Mouse (Mus musculus) lung, postnatal 25 days (tissue): Measurements from ENCODE around the gene Ccdc194.
A peak's percentile ranks its signal among the peaks of the same experiment; 100 is the strongest.
"Not testable (repeated sequence)": the region's sequence is repeated elsewhere in the genome, so short reads cannot be mapped to it uniquely, and the experiment has no call there.

Experiments used
- DNase-seq: peaks from one replicate; pipeline ENCODE4 v3.0.0; 2022; ENCODE audit warnings: low spot score

Gene Ccdc194

DNA sequence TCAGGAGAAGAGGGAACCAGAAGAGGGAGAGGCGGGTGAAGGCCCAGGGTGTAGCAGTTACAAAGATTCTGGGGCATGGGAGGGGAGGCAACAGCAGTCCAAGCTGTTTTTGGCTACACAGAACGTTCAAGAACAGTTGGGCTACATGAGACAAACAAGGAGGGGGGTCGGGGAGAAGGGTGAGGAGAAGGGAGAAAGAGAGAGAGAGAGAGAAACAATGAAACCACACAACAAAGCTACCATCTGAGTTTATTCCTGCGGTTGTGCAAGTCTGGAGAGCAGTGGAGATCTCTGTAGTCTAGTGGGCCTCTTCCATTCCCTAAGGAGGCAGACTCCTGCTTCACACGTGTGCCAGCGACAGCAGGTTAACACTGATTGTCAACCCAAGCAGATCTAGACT lies 28.5 kb upstream of the Ccdc194 start:
- no peak for DNase-seq

DNA sequence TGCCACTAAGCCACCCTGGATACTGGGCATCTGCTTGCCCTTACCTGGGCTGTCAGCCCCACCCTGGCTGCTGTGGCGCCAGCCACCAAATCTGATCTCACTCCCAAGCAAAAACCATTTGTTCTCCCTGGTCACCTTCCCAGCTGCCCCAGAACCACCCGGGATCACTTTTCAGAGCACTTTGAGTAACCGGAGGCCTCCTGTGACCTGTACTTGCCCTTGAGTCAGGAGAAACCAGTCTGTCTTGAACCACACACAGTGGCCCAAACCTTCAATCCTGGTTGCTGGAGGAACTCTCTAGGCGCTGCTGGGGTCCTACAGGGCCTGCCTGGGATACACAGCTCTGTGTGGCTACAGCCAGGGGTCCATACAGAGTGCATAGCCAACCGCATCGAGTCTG lies 27.3 kb upstream of the Ccdc194 start:
- DNase-seq: no peak

DNA sequence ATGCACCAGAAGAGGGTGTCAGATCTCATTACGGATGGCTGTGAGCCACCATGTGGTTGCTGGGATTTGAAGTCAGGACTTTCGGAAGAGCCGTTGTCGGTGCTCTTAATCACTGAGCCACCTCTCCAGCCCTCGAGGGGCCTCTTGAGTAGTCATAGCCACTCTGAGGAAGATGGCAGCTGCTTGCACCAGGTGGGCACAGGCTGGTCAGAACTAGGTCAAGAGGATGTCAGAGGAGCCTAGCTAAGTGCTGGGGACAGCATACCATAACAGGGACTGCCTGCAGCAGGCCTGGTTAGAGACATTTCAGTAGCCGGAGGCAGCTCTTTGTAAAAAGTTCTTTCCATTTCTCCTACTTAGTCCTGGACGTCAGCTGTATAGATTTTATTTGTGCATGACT lies 25.2 kb upstream of the Ccdc194 start:
- no peak for DNase-seq

DNA sequence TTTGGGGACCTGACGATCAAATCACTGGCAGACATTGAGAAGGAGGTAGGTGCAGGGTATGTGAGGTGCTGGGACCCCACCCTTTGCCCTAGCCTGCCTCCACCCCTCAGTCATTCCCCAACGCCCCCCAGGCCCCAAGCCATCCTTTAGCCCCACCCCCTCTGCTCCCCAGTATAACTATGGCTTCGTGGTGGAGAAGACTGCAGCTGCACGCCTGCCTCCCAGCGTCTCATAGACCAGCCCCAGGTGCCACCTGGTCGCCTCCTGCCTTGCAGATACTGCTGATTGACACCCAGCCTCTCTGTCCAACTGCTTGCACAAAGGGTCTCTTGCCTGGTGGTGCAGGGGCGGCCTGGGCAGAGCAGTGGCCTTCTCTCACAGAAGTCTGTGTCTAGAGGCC lies 22.1 kb upstream of the Ccdc194 start:
- no peak for DNase-seq

DNA sequence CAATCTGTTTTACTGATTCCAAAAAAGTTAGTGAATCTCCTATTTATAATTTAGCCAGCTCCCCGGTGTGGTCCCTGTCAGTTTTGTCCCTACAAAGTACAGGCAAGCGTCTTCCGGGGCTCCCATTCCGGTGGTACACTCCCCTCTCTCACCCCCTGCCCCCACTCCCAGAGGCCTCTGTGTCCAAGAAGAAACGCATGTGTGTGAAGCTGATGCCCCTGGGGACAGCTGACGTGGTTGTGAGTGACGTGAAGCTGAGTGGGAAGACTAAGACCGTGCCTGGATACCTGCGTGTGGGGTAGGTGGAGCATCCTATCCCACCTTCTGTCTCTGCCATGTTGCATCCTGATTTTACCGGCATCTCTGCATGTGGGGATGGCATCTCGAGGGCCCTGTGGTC lies 19.5 kb upstream of the Ccdc194 start:
- DNase-seq: no peak

DNA sequence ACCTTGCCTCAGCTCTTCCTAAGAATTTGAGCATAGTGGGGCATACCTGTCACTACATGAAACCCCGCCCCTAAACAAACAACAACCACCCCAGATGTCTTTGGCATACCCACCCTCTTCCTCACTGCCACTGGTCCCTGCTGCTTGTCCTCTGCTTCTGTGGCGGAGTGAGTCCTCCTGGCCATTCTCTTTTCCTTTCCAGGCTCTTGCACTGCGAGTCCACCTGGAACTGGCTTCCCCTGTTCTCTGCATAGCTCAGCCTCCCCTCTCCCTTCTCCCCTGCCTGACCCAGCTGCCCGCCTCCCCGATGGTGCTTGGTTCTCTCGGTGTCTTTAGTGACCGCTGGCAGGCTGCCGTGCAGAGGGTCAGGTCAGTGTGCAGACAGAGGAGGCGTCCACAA lies 18.2 kb upstream of the Ccdc194 start:
- DNase-seq: no peak

DNA sequence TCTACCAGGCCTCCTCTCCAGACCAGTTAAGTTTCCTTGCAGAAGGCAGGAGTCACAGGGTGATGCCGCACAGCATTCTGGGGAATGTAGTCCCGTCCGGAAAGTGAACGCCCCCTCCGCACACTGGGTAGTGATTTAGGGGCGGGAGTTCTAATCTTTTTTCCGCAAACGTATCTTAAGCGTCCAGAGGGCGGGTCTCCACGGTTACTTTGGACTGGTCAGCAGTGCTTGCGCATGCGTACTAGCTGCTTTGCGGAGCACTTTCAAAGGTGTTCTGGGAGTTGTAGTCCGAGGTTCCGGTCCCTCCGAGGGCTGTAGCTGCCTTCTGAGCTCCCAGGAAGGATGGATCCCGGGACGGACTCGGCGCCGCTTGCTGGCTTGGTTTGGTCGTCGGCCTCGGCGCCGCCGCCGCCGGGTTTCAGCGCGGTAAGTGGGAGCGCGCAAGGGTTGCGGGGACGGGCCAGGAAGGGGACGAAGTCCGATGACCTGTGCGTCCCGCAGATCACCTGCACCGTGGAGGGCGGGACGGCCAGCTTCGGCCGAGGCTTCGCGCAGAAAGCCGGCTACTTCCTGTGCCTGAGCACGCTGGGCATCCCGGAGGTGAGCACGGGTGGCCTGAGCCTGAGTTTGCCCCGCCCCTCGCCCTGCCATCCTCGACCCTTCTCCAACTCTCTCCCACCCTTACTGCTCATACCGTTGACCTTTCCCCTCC lies 17.3 kb upstream of the Ccdc194 start, which contains the start of gene Mvb12a:
Mvb12a (plus strand) TSS at position 291 of the 712 bp plus-strand sequence.
- DNase-seq: peak; percentile 99

DNA sequence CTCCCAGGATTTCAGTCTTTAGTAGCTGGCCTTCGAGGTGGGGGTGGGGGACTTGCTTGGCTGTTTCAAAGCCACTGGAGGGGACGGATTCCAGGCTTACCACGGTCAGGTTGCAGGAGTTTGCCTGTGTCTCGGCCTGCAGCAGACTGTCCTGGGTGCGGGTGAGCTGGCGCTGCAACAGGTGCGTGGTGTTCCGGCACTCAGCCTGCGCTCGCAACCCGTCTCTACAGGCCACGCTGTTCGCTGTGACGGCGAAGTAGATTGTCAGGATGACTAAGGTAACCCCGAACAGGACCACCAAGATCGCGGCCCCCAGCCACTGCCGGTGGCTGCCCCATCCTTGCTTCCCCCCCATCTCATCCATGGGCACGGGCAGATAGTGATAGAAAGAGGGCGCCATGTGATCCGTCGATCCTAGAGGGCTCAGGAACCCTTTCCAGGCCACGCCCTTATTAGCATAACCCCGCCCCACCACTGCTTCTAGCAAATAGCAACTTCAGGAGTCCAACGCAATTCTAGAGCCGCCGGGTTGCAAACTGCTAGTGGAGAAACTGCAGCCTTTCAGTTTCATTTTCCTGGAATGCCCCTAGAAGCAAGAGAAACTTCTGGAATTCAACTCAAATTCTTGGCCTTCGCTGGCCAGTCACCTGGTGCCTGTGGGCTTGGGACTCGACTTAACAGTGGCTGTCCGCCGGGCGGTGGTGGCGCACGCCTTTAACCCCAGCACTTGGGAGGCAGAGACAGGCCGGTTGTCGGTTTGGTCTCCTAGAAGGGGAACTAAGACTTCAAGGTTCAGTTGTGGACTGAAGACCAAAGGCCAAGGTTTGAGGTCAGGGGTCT lies 11.7 kb upstream of the Ccdc194 start, which contains the start of gene Bst2:
Bst2 (minus strand) TSS at position 429 of the 840 bp plus-strand sequence.
- DNase-seq: peak; percentile 96

DNA sequence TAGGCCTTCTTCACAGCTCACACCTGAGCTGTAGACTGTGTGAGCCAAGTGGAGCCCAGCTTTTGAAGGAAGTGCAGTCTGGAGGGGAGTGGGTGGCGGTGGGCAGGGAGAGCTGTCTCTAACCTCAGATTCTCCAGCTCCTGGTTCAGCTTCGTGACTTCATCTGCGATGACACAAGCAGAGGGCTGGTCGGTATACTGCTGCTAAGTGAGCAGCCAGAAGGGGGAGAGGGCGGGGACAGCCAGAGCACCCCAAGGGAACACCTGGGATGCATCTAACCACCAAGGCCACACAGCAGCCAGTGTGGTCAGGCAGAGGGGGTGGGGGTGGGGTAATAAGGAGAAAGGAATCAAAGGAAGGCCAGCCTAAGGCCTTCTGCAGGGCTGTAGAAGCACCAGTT lies 10.2 kb upstream of the Ccdc194 start:
- DNase-seq: no peak

DNA sequence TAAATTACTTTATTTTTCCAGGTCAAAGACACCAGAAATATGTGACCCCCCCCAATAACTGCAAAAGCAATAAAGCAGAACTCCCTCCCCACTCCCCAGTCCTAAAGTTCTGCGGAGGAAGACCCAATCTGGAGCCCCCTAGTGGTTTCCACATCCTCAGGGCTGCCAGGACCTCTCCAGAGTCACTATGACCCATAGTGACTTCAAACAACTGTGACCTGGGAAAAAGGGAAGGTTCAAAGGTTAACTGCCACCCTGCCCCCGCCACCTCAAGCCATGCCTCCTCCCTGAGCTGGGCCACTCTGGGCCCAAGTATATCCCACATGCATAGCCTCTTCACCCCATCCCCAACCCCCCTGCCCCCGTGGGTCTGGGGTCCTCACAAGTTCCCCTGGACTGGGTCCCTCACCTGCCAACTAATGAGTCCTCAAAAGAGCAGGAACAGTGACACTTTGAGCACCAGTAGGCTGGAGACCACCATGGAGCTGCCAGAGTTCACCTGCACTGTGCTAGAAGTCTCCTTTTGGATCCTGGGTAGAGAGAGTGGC lies 8.8 kb upstream of the Ccdc194 start:
- DNase-seq: no peak

DNA sequence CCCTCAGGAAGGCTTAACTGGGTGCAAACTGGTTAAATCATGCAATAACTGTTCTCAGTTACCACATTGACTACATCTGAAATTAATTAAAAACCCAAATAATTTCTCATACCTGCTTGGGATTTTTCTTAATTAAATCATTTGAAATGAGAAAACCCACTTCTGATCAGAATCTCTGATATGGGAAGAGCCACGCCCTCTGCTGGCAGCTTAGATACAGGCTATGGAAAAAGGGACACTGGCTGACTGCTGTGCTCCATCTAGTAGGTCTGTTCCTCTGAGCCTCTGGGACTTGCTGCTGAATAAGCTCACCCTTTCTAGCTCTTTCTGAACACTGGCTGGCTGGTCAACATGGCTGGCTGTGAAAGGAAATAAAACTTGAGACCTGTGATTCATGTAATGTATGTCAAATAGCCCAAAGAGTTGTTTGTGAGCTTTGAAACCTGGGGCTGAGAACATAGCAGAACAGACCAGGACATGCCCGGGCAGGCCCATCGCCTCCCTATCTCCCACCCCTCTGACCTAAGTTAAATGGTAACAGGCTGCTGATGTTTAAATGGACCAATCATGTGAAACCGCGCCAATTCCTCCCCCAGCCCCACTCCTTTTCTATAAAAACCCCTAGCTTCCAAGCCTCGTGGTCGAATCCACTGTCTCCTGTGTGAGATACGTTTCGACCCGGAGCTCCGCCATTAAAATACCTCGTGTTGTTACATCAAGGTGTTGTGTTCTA lies 5.4 kb upstream of the Ccdc194 start:
- DNase-seq: not testable (repeated sequence)

DNA sequence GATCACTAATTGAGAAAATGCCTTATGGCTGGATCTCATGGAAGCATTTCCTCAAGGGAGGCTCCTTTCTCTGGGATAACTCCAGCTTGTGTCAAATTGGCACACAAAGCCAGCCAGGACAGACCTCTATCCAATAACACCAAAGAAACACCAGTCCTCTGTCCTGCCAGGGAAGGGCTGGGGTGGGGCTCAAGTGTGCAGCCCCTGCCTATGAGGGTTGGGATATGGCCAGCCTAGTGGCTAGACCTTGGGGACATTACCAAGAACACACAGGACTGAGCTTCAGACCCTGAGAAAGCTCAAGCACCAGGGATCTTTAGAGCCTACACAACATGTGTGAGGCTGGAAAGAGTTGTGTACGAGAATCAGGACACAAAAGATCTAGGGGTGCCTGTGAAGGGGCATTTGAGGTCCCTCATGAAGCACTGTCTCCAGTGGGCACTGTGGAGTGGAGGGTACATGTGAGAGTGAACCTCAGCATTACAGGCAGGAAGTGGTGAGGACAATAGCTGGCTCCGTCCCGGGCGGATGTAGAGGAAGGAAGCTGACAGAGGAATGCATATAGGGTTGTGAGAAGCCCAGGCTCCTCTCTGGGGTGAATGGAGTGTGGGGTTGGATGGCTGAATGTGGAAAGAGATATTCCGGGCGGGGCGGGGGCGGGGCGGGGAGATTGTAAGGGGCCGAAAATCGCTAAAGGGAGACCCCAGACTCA lies 3.0 kb upstream of the Ccdc194 start:
- peak; percentile 66 for DNase-seq

DNA sequence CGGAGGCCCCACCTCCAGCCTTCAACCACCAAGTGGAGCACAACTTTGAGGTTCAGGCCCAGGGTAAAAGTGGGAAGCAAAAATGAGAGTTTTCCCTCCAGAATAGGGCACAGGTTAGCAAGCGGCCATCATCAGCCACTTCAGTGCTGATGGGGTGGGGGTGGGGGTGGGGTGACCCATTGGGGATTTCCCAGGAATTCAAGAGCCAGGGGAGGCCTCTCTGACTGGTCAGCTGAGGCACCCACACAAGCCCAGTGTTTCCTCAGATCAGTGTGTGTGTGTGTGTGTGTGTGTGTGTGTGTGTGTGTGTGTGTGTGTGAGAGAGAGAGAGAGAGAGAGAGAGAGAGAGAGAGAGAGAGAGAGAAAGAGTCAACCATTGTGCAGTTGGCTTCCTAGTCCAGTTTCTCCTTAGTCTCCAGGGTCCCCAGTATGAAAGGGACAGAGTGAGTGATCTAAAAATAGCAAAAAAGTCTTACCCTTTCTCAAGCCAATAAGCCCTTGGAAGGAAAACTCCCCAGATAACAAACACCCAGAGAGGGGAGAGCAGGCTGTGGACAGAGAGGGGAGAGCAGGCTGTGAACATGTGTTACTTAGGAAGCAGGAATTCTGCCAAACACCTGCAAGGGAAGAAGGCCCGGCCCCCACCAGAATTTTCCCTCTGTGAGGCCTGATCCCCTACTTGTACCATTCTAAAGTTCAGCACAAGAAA lies 1.8 kb upstream of the Ccdc194 start:
- DNase-seq: no peak

DNA sequence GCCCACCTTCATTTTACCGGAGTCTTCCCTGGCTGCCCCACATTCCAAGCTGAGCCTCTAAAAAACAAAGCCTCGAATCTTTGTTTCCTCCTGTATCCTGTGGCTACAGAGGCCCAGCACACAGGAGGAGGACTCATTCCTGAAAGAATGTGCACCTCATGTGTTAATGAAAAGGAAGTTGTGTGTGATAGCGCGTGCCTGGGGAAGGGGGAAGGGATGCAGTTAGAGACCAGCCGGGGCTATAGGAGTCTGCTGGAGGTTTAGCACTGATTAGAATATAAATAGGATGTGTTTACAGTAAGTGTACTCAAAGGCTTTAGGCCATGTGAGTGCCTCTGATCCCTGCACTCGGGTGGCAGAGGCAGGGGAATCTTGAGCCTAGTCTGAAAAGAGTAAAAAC lies 761 bp upstream of the Ccdc194 start:
- no peak for DNase-seq

DNA sequence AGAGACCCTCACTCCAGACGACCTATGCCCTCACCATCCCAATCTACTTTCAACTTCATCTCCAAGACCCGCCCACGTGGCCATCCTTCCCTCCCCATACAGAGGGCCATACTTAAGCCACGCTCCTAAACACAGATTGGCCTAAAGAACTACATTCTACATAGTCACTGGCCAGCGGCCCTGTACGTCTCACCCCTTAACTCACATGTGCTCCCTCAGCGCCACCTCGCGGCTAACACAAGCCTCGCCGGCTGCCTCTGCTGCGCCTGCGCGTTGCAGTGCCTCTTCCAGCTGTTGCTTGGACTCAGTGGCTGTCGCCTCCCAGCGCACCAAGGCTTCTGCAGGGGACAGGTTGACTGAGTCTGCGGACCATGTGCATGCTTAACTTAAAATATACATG lies 3.9 kb downstream of the Ccdc194 start:
- DNase-seq: peak; percentile 94

DNA sequence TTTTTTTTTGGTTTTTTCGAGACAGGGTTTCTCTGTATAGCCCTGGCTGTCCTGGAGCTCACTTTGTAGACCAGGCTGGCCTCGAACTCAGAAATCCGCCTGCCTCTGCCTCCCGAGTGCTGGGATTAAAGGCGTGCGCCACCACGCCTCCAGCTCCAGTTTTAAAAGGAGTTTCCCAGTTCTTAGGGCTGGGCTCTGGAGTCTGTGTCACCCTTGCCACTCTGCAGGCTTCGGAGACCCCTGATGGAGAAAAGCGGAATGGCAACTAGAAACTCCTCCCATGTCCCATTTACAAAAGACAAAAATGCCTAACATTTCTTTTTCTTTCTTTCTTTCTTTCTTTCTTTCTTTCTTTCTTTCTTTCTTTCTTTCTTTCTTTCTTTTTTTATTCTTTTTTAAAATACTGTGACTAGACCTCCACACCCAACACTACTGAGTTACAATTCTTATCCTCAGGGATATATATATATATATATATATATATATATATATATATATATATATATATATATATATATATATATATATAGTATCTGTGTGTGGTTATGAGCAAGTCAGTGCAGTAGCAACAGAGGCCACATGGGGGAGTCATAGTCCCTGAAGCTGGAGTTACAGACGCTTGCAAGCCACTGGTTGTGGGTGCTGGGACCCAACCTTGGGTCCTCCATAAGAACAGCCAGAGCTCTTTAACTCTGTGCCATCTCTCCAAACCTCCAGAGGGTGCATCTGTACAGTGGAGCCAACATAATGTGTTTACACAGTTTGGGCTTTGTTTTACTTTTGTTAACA lies 6.3 kb downstream of the Ccdc194 start:
- DNase-seq: peak; percentile 72

DNA sequence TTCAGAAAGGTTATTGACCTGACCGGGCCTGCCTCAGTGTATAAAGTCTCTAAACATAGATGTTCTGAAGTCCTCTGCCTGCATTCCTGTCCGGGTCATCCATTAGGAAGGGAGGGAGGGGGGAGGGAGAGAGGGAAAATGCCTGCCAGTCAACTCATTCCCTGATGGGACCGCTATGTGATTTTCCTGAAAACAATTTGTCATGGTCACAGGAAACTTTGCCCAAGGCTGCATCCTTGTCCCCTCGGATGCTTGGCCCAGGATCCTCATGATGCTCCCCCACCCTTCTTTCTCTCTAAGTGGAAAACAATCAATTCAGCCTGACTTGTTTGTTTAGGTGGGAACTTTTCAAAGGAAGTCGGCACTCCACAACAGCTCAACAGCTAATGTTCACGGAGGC lies 8.7 kb downstream of the Ccdc194 start:
- peak; percentile 69 for DNase-seq

DNA sequence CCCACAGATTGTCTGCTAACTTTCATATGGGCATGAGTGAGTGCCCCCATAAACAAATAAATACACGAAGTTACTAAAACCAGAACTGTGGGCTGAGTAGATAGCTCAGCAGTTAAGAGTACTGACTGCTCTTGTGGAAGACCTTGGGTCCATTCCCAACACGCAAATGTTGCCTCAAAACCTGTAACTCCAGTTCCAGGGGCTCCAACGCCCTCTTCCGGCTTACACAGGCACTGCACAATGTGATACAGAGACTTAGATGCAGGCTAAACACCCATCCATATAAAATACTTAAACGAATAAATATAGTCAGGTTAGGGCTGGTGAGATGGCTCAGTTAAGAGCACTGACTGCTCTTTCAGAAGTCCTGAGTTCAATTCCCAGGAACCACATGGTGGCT lies 10.5 kb downstream of the Ccdc194 start:
- no peak for DNase-seq

DNA sequence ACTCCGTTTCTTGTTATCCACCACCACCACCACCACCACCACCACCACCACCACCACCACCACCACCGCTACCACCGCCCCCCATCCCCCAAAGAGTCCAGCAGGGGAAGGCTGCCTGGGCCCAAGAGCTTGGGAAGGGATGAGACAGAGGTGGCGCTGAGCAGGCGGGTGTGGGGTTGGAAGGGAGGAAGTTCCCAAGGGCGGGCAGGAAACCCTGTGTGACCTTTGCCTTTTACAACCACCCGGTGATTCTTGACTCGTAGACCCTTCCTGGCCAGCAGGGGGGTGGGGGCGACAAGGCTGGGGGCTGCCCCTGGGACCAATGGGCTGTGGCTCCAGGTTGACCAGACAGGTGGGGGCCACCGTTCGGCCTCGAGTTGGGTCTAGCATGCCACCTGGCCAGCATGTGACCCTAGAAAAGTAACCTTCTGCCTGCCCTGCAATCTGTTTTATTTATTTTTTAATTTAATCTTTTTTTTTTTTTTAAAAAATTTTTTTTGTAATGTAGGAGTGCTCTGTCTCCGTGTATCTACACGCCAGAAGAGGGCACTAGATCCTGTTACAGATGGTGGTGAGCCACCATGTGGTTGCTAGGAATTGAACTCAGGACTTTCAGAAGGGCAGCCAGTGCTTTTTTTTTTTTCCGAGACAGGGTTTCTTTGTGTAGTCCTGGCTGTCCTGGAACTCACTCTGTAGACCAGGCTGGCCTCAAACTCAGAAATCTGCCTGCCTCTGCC lies 12.3 kb downstream of the Ccdc194 start:
- no peak for DNase-seq

DNA sequence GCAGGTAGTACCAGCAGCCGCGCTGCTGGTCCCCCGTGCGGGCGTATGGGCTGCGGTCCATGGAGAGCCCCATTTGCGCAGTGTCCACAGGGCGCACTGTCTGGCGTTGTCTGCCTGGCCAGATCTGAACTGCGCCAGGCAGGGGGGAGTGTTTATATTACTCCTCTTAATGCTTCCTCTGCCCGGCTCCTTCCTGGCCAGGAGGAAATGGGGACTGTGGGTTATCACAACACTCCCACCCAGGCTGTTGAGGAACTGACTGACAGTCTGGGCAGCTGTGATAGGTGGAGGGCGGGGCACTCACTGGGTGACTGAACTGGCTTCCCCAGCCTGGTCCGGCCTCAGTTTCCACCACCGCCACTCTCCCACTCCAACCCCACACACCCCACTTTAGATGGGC lies 13.9 kb downstream of the Ccdc194 start, which contains the start of gene Plvap:
Plvap (minus strand) TSS at position 109 of the 400 bp plus-strand sequence.
- peak; percentile 75 for DNase-seq
